Mouse (Mus musculus): Measurements from ENCODE around the gene Speg.

- TF ChIP-seq POLR2A (IDR thresholded peaks at IDR 0.05; ENCODE audit: control insufficient read depth, extremely low read depth, insufficient read depth, low read length, poor library complexity) (no peak), CTCF (IDR thresholded peaks at IDR 0.05; ENCODE audit: borderline replicate concordance, control insufficient read depth, extremely low read depth, insufficient read depth, low read length, poor library complexity) (no peak)
These were observed 34.6 kb upstream of the Speg start for GRCm38 (mm10) chr1:75340519-75340918.
